Mouse (Mus musculus): ENCODE results near the gene Art3.

The Art3 gene

GRCm38 (mm10) chr5:92381550-92382348 is 50.1 kb downstream of the Art3 start:
- DNase-seq (ENCODE audit: low spot score in 2 of 2) = peak; percentile 49 to 80

GRCm38 (mm10) chr5:92382349-92382679 is 50.7 kb downstream of the Art3 start:
- DNase-seq (ENCODE audit: low spot score in 2 of 2) = no peak

- no peak for DNase-seq (ENCODE audit: low spot score in 2 of 2)
Observed at GRCm38 (mm10) chr5:92383747-92384146, 52.1 kb downstream of the Art3 start.

GRCm38 (mm10) chr5:92384855-92385254 is 53.2 kb downstream of the Art3 start:
- DNase-seq (ENCODE audit: low spot score in 2 of 2) = no peak

GRCm38 (mm10) chr5:92386102-92386501 is 54.5 kb downstream of the Art3 start:
- DNase-seq (ENCODE audit: low spot score in 2 of 2) = no peak

- DNase-seq (ENCODE audit: low spot score in 2 of 2) = no peak
Observed at GRCm38 (mm10) chr5:92386643-92387042, 55.0 kb downstream of the Art3 start.

- no peak for DNase-seq (ENCODE audit: low spot score in 2 of 2)
Observed at GRCm38 (mm10) chr5:92387433-92387832, 55.8 kb downstream of the Art3 start.

- no peak for DNase-seq (ENCODE audit: low spot score in 2 of 2)
Observed at GRCm38 (mm10) chr5:92389977-92390376, 58.4 kb downstream of the Art3 start.

- DNase-seq (ENCODE audit: low spot score in 2 of 2) = no peak
Observed at GRCm38 (mm10) chr5:92390615-92391014, 59.0 kb downstream of the Art3 start.

- no peak for DNase-seq (ENCODE audit: low spot score in 2 of 2)
Observed at GRCm38 (mm10) chr5:92392542-92392941, 60.9 kb downstream of the Art3 start.

GRCm38 (mm10) chr5:92393863-92394262 is 62.2 kb downstream of the Art3 start:
- DNase-seq (ENCODE audit: low spot score in 2 of 2) = no peak

- no peak for DNase-seq (ENCODE audit: low spot score in 2 of 2)
Observed at GRCm38 (mm10) chr5:92395764-92396163, 64.1 kb downstream of the Art3 start.

GRCm38 (mm10) chr5:92396476-92396875 is 64.8 kb downstream of the Art3 start:
- no peak for DNase-seq (ENCODE audit: low spot score in 2 of 2)

GRCm38 (mm10) chr5:92398153-92398552 is 66.5 kb downstream of the Art3 start:
- peak in 1 of 2 experiments; percentile 55 for DNase-seq (ENCODE audit: low spot score in 2 of 2)

GRCm38 (mm10) chr5:92402816-92403215 is 71.2 kb downstream of the Art3 start:
- no peak for DNase-seq (ENCODE audit: low spot score in 2 of 2)

GRCm38 (mm10) chr5:92403562-92404399 is 72.2 kb downstream of the Art3 start:
- DNase-seq (ENCODE audit: low spot score in 2 of 2) = no peak

- no peak for DNase-seq (ENCODE audit: low spot score in 2 of 2)
Observed at GRCm38 (mm10) chr5:92404400-92404678, 72.7 kb downstream of the Art3 start.

GRCm38 (mm10) chr5:92409361-92410155 is 77.9 kb downstream of the Art3 start:
- DNase-seq (ENCODE audit: low spot score in 2 of 2) = no peak

- no peak for DNase-seq (ENCODE audit: low spot score in 2 of 2)
Observed at GRCm38 (mm10) chr5:92410486-92410885, 78.9 kb downstream of the Art3 start.

GRCm38 (mm10) chr5:92411461-92412140 is 80.0 kb downstream of the Art3 start:
- no peak for DNase-seq (ENCODE audit: low spot score in 2 of 2)

- no peak for DNase-seq (ENCODE audit: low spot score in 2 of 2)
Observed at GRCm38 (mm10) chr5:92413271-92413981, 81.8 kb downstream of the Art3 start.
